Mouse (Mus musculus): ENCODE data around the gene Crispld2. TPM values are rescaled to one million over a fixed set of nuclear protein-coding genes. Genes with fewer than 3 reads are reported as not detected.

Crispld2 gene
- total and polyA plus RNA-seq, 3 experiments: 1.7 to 2.2 TPM; not detected in 1

GRCm38 (mm10) chr8:120019297-120019696, 27.1 kb downstream of the Crispld2 start:
- peaks cover 8 to 27% of the 10 kb centered on the region in 2 experiments for H3K4me1 ChIP-seq (ENCODE audit: control insufficient read depth in 1 of 2, insufficient read depth in 2 of 2, low read length in 2 of 2)
- H3K27me3 ChIP-seq (ENCODE audit: control insufficient read depth in 1 of 2, insufficient read depth in 2 of 2, low read length in 2 of 2): no peaks in the 10 kb centered on the region
- H3K9ac ChIP-seq (ENCODE audit: control insufficient read depth, low read depth, low read length, poor library complexity, severe bottlenecking): no peak overlapping the region
- TF ChIP-seq JUND (IDR thresholded peaks at IDR 0.05; ENCODE audit: low read depth, low read length): no peak
- no peak for TF ChIP-seq ZKSCAN1 (IDR thresholded peaks at IDR 0.05; ENCODE audit: low read depth, low read length)
- no peak for TF ChIP-seq ZMIZ1 (IDR thresholded peaks at IDR 0.05; ENCODE audit: low read depth, low read length)
- TF ChIP-seq MXI1 (IDR thresholded peaks at IDR 0.05; ENCODE audit: low read depth, low read length): no peak
- no peak for TF ChIP-seq USF1 (IDR thresholded peaks at IDR 0.05; ENCODE audit: low read depth, low read length)
- TF ChIP-seq GABPA (IDR thresholded peaks at IDR 0.05; ENCODE audit: low read depth, low read length): no peak
- no peak overlapping the region for H3K4me3 ChIP-seq (ENCODE audit: control insufficient read depth in 1 of 2, insufficient read depth in 1 of 2, low read depth in 2 of 2, low read length in 2 of 2)
- no peak for DNase-seq (ENCODE audit: low read depth, low spot score)
- no peaks in the 10 kb centered on the region for H3K79me2 ChIP-seq (ENCODE audit: control insufficient read depth, insufficient read depth, low read length, poor library complexity)
- peaks cover 0 to 8% of the 10 kb centered on the region in 2 experiments; a peak in 2 of 4 replicates for H3K36me3 ChIP-seq (ENCODE audit: control insufficient read depth in 1 of 2, insufficient read depth in 2 of 2, low read length in 2 of 2)
- no peaks in the 10 kb centered on the region for H3K9me3 ChIP-seq (replicated peaks; ENCODE audit: insufficient read depth, low read length)
- H3K27ac ChIP-seq (ENCODE audit: control insufficient read depth, low read depth, low read length): no peak overlapping the region

- Histone ChIP-seq H3K36me3 (ENCODE audit: control insufficient read depth in 1 of 2, insufficient read depth in 2 of 2, low read length in 2 of 2) (peaks cover 0 to 5% of the 10 kb centered on the region in 2 experiments; a peak in 1 of 4 replicates), H3K9me3 (replicated peaks; ENCODE audit: insufficient read depth, low read length) (no peaks in the 10 kb centered on the region), H3K9ac (ENCODE audit: control insufficient read depth, low read depth, low read length, poor library complexity, severe bottlenecking) (no peak overlapping the region), H3K79me2 (ENCODE audit: control insufficient read depth, insufficient read depth, low read length, poor library complexity) (no peaks in the 10 kb centered on the region), H3K27me3 (ENCODE audit: control insufficient read depth in 1 of 2, insufficient read depth in 2 of 2, low read length in 2 of 2) (no peaks in the 10 kb centered on the region), H3K27ac (ENCODE audit: control insufficient read depth, low read depth, low read length) (no peak overlapping the region), H3K4me3 (ENCODE audit: control insufficient read depth in 1 of 2, insufficient read depth in 1 of 2, low read depth in 2 of 2, low read length in 2 of 2) (no peak overlapping the region), H3K4me1 (ENCODE audit: control insufficient read depth in 1 of 2, insufficient read depth in 2 of 2, low read length in 2 of 2) (peaks cover 6 to 21% of the 10 kb centered on the region in 2 experiments)
- peak; percentile 33 for DNase-seq (ENCODE audit: low read depth, low spot score)
- peak in 1 of 2 experiments; percentile 49; a peak in 2 of 4 replicates for TF ChIP-seq EP300 (IDR thresholded peaks at IDR 0.05; ENCODE audit: low read depth in 1 of 2, low read length in 2 of 2)
- 0 out of 2 replicates have a peak, but pooled peaks have one; percentile 8 for TF ChIP-seq BHLHE40 (IDR thresholded peaks at IDR 0.05; ENCODE audit: borderline replicate concordance, low read depth, low read length)
- no peak for TF ChIP-seq MXI1 (IDR thresholded peaks at IDR 0.05; ENCODE audit: low read depth, low read length)
Measured at GRCm38 (mm10) chr8:120020298-120020697, 28.1 kb downstream of the Crispld2 start.

- peaks cover 0 to 13% of the 10 kb centered on the region in 2 experiments; a peak in 3 of 4 replicates for H3K4me1 ChIP-seq (ENCODE audit: control insufficient read depth in 1 of 2, insufficient read depth in 2 of 2, low read length in 2 of 2)
- peak; percentile 63 for DNase-seq (ENCODE audit: low read depth, low spot score)
- no peak overlapping the region for H3K9ac ChIP-seq (ENCODE audit: control insufficient read depth, low read depth, low read length, poor library complexity, severe bottlenecking)
- H3K79me2 ChIP-seq (ENCODE audit: control insufficient read depth, insufficient read depth, low read length, poor library complexity): no peaks in the 10 kb centered on the region
- H3K27ac ChIP-seq (ENCODE audit: control insufficient read depth, low read depth, low read length): no peak overlapping the region
- H3K9me3 ChIP-seq (replicated peaks; ENCODE audit: insufficient read depth, low read length): no peaks in the 10 kb centered on the region
- no peak overlapping the region for H3K4me3 ChIP-seq (ENCODE audit: control insufficient read depth in 1 of 2, insufficient read depth in 1 of 2, low read depth in 2 of 2, low read length in 2 of 2)
- peaks cover 0 to 10% of the 10 kb centered on the region in 2 experiments; a peak in 2 of 4 replicates for H3K36me3 ChIP-seq (ENCODE audit: control insufficient read depth in 1 of 2, insufficient read depth in 2 of 2, low read length in 2 of 2)
- no peaks in the 10 kb centered on the region for H3K27me3 ChIP-seq (ENCODE audit: control insufficient read depth in 1 of 2, insufficient read depth in 2 of 2, low read length in 2 of 2)
- TF ChIP-seq GABPA (IDR thresholded peaks at IDR 0.05; ENCODE audit: low read depth, low read length): no peak
- no peak; the same call in 1 of the 2 replicates for TF ChIP-seq MAX (IDR thresholded peaks at IDR 0.05; ENCODE audit: low read length)
- TF ChIP-seq MEF2A (IDR thresholded peaks at IDR 0.05; ENCODE audit: extremely low read depth, insufficient replicate concordance, low read depth, low read length, poor library complexity, severe bottlenecking): no peak
- peak; percentile 84 for TF ChIP-seq BHLHE40 (IDR thresholded peaks at IDR 0.05; ENCODE audit: borderline replicate concordance, low read depth, low read length)
- TF ChIP-seq ZC3H11A (IDR thresholded peaks at IDR 0.05; ENCODE audit: low read depth, low read length): no peak
- peak; percentile 72 for TF ChIP-seq TAL1 (IDR thresholded peaks at IDR 0.05; ENCODE audit: low read length)
- TF ChIP-seq NELFE (IDR thresholded peaks at IDR 0.05; ENCODE audit: low read depth, low read length): no peak
- TF ChIP-seq HCFC1 (IDR thresholded peaks at IDR 0.05; ENCODE audit: low read depth, low read length): no peak
- no peak for TF ChIP-seq ZKSCAN1 (IDR thresholded peaks at IDR 0.05; ENCODE audit: low read depth, low read length)
- TF ChIP-seq MYB (IDR thresholded peaks at IDR 0.05; ENCODE audit: low read depth, low read length): peak; percentile 65; the same call in 1 of the 2 replicates
- no peak for TF ChIP-seq UBTF (IDR thresholded peaks at IDR 0.05; ENCODE audit: borderline replicate concordance, insufficient read depth, low read depth, low read length)
- no peak for TF ChIP-seq USF2 (IDR thresholded peaks at IDR 0.05; ENCODE audit: borderline replicate concordance in 1 of 2, insufficient read depth in 1 of 2, low read depth in 1 of 2, low read length in 2 of 2)
- no peak for TF ChIP-seq JUND (IDR thresholded peaks at IDR 0.05; ENCODE audit: low read depth, low read length)
- TF ChIP-seq SMC3 (IDR thresholded peaks at IDR 0.05; ENCODE audit: low read depth, low read length): no peak
- TF ChIP-seq TBP (IDR thresholded peaks at IDR 0.05; ENCODE audit: low read depth, low read length): no peak
- no peak for TF ChIP-seq CHD1 (IDR thresholded peaks at IDR 0.05; ENCODE audit: low read depth, low read length)
- TF ChIP-seq MAFK (IDR thresholded peaks at IDR 0.05; ENCODE audit: borderline replicate concordance, low read depth, low read length): no peak; the same call in 1 of the 2 replicates
- TF ChIP-seq KAT2A (conservative IDR thresholded peaks at IDR 0.05; ENCODE audit: low read depth, low read length): no peak
- TF ChIP-seq CHD2 (IDR thresholded peaks at IDR 0.05; ENCODE audit: low read length): no peak
- peak; percentile 91 for TF ChIP-seq TCF12 (IDR thresholded peaks at IDR 0.05; ENCODE audit: low read depth, low read length)
Measured at GRCm38 (mm10) chr8:120026199-120026598, 34.0 kb downstream of the Crispld2 start.

Data from MEL (cell line).